Mouse (Mus musculus) testis, adult 2 months (tissue): ENCODE data around the gene Pawr.

Experiments used
- CTCF ChIP-seq: fragments of 200-500 bp; IDR thresholded peaks from 2 replicates; pipeline ENCODE4 v1.5.1; 2012; ENCODE audit warnings: low read depth, mild to moderate bottlenecking, inconsistent platforms, low read length, moderate library complexity; ENCODE audit not compliant: control insufficient read depth, insufficient read depth, insufficient replicate concordance
- POLR2A ChIP-seq: fragments of 200-500 bp; IDR thresholded peaks from 2 replicates; pipeline ENCODE4 v1.6.1; 2012; ENCODE audit warnings: low read depth, mild to moderate bottlenecking, inconsistent platforms, low read length, moderate library complexity; ENCODE audit not compliant: control insufficient read depth

GRCm38 (mm10) chr10:108284977-108285376, 46.9 kb upstream of the Pawr start:
- no peak for TF ChIP-seq POLR2A
- TF ChIP-seq CTCF: no peak
